Mouse (Mus musculus) megakaryocyte, embryonic 14.5 days (primary cell): ENCODE data around the gene Gng7.

ENCODE experiments used
- FLI1 ChIP-seq: IDR thresholded peaks from 2 replicates; pipeline ENCODE4 v1.6.1; 2012; ENCODE audit warnings: low read length, inconsistent platforms, mixed read lengths
- GATA1 ChIP-seq: IDR thresholded peaks from 3 replicates; pipeline ENCODE4 v1.6.1; 2012; ENCODE audit warnings: mixed read lengths, low read length, inconsistent platforms, borderline replicate concordance

- TF ChIP-seq GATA1 (no peak), FLI1 (no peak)
Measured at GRCm38 (mm10) chr10:80999362-81000196, 15.2 kb downstream of the Gng7 start.
